In the genomic region with DNA sequence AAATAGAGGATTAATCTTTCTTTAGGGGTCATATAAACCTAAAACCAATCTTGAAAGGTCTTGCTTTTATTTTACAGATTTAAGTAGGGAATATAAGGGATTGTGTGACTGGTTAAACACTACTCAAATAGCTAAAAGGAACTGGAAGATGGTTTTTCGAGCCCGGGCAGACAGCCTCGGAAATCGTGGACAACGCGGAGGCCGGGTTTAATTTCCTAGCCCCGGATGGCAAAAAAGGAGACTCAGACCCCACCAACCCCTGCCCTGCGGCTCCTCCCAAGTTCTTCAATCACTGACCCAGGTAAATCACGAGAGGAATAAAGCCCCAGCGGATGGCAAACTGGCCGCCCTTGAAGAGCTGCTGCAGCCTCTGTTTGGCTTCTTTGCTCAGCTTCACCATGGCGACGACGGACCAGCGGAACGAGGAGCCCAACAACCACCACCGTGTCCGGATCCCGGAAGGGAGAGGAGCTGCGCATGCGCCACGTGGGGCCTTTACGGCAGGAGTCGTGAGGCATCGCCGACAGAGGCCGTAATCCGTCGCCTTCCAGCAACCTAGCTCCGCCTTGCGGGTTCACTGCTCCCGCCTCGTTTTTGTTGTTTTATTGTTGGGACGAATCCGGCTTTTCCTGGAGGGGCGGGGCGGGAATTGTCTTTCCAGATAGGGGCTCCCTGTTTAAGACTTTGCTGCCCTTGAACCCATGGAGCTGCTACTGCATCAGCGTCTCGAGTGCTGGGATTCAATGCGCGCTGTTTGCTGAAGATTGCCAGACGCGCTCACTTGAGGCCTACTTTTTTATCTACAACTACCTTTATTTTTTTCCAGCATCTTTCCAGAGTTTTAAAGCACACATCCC, we compare ENCODE assay signal across 8 mouse cellular contexts. TPM values are rescaled to one million over a fixed set of nuclear protein-coding genes. Genes with fewer than 3 reads are reported as not detected.
DNase-seq lines count a peak whose midpoint lies in the region; ATAC-seq lines count a peak whose summit lies in the region.

Gene Tomm7, minus strand, starts transcription at position 488 of the 857 bp plus-strand sequence.

- no peaks in the 10 kb centered on the region for H3K9me3 ChIP-seq in hindbrain, embryonic 14.5 days (ENCODE audit: control insufficient read depth, low read length)

- H3K27me3 ChIP-seq in hindbrain, embryonic 14.5 days (ENCODE audit: control insufficient read depth, insufficient read depth, low read length), result no peaks in the 10 kb centered on the region

- H3K4me3 ChIP-seq in hindbrain, embryonic 14.5 days (replicated peaks; ENCODE audit: low read length), result peak within 1 kb of the TSS; percentile 58

- peak within 1 kb of the TSS; percentile 74 for H3K9ac ChIP-seq in hindbrain, embryonic 14.5 days

- peaks cover 19% of the 10 kb centered on the region for H3K36me3 ChIP-seq in hindbrain, embryonic 14.5 days (replicated peaks; ENCODE audit: control insufficient read depth, insufficient read depth)

- WGBS in hindbrain, embryonic 14.5 days, result under 1% methylated on average over 44 of the region's 44 CpGs

- peak within 1 kb of the TSS; percentile 79 for H3K27ac ChIP-seq in hindbrain, embryonic 14.5 days

- H3K4me1 ChIP-seq in hindbrain, embryonic 14.5 days (replicated peaks; ENCODE audit: control insufficient read depth, insufficient read depth, low read length), result peaks cover 21% of the 10 kb centered on the region

- ATAC-seq in hindbrain, embryonic 14.5 days (ENCODE audit: low FRiP score), result peak; percentile 95

- peak; percentile 100 for DNase-seq in R1 (ENCODE audit: low read depth, low spot score)
- DNase-seq in cerebellum, postnatal 25 days, result peak; percentile 98
- DNase-seq in frontal cortex, postnatal 25 days (ENCODE audit: low spot score in 2 of 2), result peak; percentile 85 to 93
- DNase-seq in hindbrain, embryonic 14.5 days (ENCODE audit: low spot score), result peak; percentile 97
- DNase-seq in layer of hippocampus, postnatal 36 days, result peak; percentile 97 to 98
- DNase-seq in lung, postnatal 36 days, result peak; percentile 97
- peak; percentile 99 for DNase-seq in retina, postnatal 1 day
- peak; percentile 90 to 97 for DNase-seq in urinary bladder, adult 18-20 months (ENCODE audit: low spot score in 2 of 2)

- peak within 1 kb of the TSS; percentile 78 for H3K4me2 ChIP-seq in hindbrain, embryonic 14.5 days (replicated peaks)

RNA-seq across cellular contexts. Expression of gene Tomm7, which starts in this region (rescaled TPM):
- 80.0 and 97.7 TPM in 2 replicates for polyA plus RNA-seq in hindbrain, embryonic 14.5 days (2014; fragmentation: Nextera tagmentation; extraction: Ambion mirVana)
- total RNA-seq in layer of hippocampus, postnatal 36 days (2021), result 10 to 100 TPM; 77.7 to 87.8 TPM

Comparison
In these comparisons a context has a peak if more than half of its experiments do, and no peak if none do; other contexts are left out.
1. Peak in every context shown above with its lines: DNase-seq, ATAC-seq, H3K4me3 ChIP-seq and H3K27ac ChIP-seq.